Mouse (Mus musculus) gastrocnemius, adult 2 months (tissue): ENCODE measurements at regions not wholly inside any gene's neighbourhood (a gene's known extent, or its start where the extent isn't known, plus 50 kb on each side); places are given as distances from the start of the nearest gene placed in this dataset.
"Not testable (repeated sequence)": the region's sequence is repeated elsewhere in the genome, so short reads cannot be mapped to it uniquely, and the experiment has no call there.

ENCODE experiments used
- DNase-seq: peaks from one replicate; pipeline ENCODE4 v3.0.0; 2022
- H3K27ac ChIP-seq: fragments of 200-600 bp; 2 replicates; pipeline ENCODE4 v1.8.1; 2022; ENCODE audit warnings: mild to moderate bottlenecking
- H3K4me3 ChIP-seq: fragments of 200-600 bp; 2 replicates; pipeline ENCODE4 v1.8.1; 2022; ENCODE audit warnings: mild to moderate bottlenecking, moderate library complexity
- CTCF ChIP-seq: fragments of 200-600 bp; IDR thresholded peaks from 2 replicates; pipeline ENCODE4 v1.8.1; 2022; ENCODE audit warnings: antibody characterized with exemption, mild to moderate bottlenecking, moderate library complexity
- intact Hi-C: fragments of 180-260 bp; cut with DNase I; formaldehyde crosslinking; loops from one replicate; pipeline ENCODE4 v1.15.1; 2025

DNA sequence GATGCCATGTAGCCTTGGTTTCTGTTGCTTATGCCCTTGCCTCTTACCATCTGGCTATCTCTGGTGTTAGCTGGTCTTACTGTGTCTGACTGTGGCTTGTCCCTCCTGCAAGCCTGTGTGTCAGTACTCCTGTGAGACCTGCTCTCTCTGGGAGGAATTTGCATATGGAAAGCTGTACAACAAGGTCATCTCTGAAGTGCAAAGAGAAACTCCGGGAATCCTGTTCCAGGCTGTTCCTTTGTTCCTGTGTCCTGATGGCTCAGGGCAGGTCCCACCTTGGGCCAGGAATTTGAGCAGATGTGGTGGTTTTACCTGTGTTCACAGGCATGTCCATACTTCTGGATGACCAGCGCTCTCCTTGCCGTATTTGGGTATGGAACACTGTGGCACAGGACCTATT is 218.6 kb upstream of the Nsun6 start:
- no peak overlapping the region for H3K4me3 ChIP-seq
- H3K27ac ChIP-seq: no peak overlapping the region
- intact Hi-C loops: no loop called here
- TF ChIP-seq CTCF: no peak
- DNase-seq: no peak

DNA sequence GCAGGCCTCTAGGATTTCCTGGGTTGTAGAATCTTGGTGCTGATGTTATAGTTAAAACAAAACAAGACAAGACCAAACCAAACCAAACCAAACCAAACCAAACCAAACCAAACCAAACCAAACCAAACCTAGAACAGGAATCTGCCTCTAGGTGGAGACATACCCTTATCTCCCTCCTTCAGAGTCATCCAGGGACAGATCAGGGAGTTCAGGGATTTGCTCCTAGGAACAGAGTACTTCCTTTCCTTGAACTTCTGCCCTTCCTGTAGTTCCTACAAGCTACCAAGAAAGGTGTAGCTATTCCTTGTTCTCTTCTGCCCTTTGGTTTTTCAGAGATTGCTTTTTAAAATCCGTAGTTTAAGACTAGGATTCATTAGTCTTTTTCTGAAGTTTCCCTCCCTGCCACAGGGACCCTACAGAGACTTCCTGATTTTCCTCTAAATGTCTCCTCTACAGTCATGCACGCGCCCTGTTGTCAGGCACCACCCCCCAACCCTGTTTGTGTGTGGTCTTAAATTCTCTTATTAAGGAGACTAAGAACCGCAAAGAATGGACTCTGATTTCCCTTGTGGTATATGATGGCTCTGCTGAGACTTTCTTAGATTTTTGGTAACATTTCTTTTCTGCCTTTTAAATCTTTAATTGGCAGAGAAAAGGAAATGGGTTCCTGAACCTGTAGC is 205.8 kb upstream of the Nsun6 start:
- no peak for DNase-seq
- intact Hi-C loops: no loop called here
- Histone ChIP-seq H3K27ac (no peak overlapping the region), H3K4me3 (no peak overlapping the region)
- peak; percentile 25; the same call in 1 of the 2 replicates for TF ChIP-seq CTCF

DNA sequence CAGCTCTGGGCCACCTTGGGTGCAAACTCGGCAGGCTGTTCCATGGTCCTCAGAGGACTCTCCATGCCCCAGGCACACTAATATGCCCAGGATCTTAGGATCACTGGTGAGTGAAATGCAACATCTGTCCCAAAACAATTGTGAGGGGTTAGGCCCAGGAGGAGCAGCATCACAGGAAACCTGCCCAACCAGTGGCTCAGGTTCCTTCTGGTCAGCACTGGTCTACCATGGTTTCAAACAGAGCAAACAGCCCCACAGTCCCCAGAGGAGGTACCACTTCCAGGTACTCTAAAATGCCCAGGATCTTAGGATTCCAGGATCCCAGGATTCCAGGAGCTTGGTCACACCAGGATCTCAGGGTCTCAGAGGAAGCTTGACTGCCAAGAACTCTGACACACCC is 187.4 kb upstream of the Nsun6 start:
- DNase-seq, H3K4me3 ChIP-seq, H3K27ac ChIP-seq, intact Hi-C loops: not testable (repeated sequence)

DNA sequence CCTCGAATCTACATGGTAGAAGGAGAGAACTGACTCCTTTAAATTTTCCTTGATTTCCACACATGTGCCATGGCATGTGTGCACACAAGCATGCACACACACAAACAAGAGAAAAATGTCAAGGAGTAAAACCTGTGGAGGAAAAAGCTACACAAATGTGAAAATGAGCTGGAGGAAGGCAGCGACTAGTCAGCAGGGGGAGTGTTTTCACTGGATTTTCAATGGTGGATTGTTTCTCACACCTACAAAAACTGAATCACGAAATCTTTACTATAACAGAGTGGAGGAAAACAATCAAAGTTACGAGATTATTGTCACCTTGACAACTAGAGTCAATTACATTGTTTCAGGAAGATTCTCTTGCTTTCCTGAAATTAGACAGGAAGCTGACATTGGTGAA is 167.0 kb upstream of the Nsun6 start:
- intact Hi-C loops: no loop called here
- Histone ChIP-seq H3K27ac (no peak overlapping the region), H3K4me3 (no peak overlapping the region)
- no peak for DNase-seq
- no peak for TF ChIP-seq CTCF

DNA sequence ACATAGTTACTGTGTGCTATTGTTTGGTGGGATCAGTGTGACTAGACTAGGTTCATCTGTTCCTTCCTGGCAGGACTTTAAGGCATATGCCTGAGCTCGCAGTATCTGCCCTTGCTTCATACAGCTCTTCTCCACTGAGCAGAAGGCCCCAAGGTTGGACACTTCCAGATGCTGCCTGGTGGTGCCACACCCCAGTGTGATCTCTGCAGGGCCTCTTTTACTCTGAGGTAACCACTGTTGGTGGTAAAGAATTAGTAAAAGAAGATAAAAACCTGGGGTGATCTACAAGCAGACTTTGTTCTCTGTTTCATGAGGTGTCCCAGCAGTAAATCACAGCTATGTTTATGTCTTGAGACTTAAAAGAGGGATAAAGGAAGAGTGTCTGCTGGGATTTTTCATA is 133.2 kb upstream of the Nsun6 start:
- DNase-seq: no peak
- TF ChIP-seq CTCF: no peak
- intact Hi-C loops: no loop called here
- H3K4me3 ChIP-seq: no peak overlapping the region
- H3K27ac ChIP-seq: no peak overlapping the region

DNA sequence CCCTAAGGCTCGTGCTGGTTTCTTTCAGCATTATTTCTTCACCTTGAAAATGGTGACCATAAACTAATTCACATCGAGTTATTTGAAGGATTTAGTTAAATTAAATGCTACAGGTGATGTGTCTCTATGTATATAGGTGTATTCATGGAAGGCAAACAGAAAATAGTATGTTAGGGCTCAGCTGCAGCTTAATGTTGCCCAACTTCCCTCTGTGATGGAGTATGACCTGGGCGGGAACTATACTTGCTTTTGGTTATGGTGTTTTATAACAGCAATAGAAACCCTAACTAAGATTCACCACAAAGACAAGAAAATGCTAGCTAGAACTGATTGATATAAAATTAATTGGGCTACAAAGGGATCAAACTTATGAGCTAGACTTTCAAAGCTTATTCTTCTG is 126.1 kb upstream of the Nsun6 start:
- DNase-seq: no peak
- no peak overlapping the region for H3K4me3 ChIP-seq
- no peak for TF ChIP-seq CTCF
- intact Hi-C loops: no loop called here
- no peak overlapping the region for H3K27ac ChIP-seq

DNA sequence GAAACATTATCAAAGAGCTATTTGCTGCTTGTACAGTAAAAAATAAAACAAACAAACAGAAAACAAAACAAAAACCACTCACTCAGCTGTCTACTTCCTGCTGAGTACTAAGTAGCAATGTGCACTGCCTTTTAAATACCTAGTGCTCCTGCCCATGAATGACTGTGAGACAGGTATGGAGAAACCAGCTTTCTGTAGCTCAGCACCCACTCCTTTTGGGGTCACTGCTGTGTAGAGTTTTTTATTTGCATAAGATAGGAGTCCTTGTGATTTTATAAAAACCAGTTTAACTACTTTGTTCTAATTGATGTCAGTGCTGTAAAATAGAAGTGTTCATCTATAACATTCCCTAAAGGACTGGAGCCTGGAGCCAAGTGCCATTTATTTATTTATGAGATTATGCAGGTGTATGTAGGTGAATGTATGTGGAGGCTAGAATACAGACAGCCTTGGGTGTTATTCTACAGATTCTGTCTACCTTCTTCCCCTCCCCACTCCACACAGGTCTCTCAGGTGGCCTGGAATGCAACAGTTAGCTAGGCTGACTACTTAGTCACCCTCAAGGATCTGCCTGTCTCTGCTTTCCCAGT is 111.7 kb upstream of the Nsun6 start:
- intact Hi-C loops: no loop called here
- H3K27ac ChIP-seq: no peak overlapping the region
- no peak overlapping the region for H3K4me3 ChIP-seq
- no peak for TF ChIP-seq CTCF
- no peak for DNase-seq

DNA sequence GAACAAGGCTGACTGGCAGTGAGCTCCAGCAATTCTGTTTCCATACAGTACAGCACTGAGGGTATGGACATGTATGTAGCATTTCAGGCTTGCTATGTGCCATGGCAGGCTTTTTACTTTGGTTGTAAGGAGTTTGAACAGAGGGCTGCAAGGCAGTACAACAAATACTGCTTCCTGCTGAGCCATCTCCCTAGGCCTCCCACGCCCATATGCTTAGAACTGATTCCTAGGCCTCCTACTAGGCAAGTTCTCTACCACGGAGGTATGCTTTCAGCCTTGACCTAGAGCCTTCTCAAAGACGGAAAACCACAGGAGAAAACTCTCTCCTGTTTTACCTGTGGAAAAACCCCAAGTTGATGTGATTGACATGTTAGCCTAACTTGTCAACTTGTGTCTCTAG is 111.0 kb upstream of the Nsun6 start:
- DNase-seq: no peak
- Histone ChIP-seq H3K27ac (no peak overlapping the region), H3K4me3 (no peak overlapping the region)
- intact Hi-C loops: no loop called here
- TF ChIP-seq CTCF: no peak

DNA sequence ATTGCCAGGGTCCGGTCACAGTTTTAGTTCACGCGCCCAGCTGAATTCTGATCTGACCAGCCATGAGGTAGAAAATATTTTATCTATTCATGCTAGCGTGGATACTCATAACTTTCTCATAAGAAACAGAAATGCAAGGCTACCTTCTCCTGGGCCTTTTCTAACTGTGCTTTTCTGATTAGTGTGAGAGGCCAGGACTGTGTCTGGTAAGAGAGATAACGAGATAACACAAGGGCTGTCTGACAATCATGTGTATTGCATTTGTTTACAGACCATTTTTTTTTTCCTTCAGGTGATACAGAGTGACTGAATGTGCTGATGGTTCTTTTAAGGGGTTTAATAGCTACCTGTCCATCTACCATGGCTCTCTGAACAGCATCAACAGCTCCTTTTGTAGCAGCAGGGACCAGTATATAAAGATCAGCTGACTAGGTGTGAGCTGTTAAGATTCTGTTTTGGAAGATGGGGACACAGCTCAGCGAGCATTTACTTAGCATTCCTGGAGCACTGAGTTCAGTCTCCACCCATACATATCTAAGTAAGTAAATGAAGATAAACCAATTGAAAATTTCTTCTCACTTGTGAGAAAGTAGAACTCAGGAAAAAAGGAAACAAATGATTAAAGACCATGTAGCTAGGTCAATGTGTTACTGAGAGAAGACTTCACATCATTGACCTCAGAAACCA is 109.0 kb upstream of the Nsun6 start:
- intact Hi-C loops: no loop called here
- TF ChIP-seq CTCF: no peak
- no peak for DNase-seq
- H3K27ac ChIP-seq: no peak overlapping the region
- no peak overlapping the region for H3K4me3 ChIP-seq

DNA sequence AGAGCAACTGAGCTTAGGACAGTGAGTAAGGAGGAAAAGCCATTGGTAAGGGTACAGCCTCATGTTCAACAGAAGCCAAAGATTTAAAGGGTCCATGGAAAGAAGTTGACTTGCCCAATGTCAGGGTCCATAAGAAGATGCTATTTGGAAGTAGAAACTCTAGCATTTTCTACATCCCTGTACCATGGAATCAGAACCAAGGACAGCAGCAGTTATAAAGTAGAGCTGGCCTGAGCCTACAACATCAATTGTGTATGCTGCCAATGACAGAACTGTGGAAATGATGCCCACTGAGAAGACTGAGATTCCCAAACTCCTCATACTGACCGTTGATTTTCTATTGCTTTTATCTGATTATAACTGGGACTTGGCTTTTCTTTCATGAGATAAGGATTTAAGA is 107.0 kb upstream of the Nsun6 start:
- no peak overlapping the region for H3K27ac ChIP-seq
- no peak for TF ChIP-seq CTCF
- DNase-seq: no peak
- no peak overlapping the region for H3K4me3 ChIP-seq
- intact Hi-C loops: no loop called here

DNA sequence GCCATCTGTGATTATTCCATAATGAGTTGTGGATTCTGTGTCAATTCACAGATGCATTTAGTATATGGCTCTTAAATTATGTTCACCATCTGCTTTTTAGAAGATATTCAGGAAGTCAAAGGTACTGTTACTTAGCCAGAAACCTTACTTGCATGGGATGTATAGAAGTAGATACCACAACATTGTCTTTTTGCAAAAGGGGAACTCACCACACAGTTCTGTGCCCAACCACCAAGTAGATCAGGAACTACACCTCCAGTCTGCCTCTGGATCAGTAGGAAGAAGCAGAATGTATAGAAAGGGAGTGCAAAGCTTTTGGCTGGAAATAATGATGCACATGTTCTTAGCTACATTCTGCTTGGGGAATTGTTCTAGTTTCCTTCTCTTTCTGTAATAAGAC is 102.8 kb upstream of the Nsun6 start:
- H3K4me3 ChIP-seq: no peak overlapping the region
- intact Hi-C loops: no loop called here
- no peak for TF ChIP-seq CTCF

DNA sequence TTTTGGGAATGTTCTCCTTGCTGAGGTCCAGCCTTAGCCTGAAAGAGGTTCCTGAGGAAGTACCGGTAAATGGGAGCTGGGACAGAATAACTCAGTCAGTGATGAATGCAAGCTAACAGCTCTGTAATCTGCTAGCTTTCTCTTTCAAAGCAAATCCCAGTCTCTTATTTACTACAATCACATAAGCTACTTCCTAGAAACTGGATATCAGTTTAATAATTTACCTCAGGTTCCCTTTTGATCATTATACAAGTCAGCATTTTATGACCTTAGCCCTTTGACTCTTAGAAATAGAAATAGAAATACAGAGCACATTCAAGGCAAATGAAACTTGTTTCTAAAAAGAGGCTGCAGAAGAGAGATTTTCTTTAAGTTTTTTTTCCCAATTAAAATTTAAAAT is 96.0 kb upstream of the Nsun6 start:
- intact Hi-C loops: no loop called here
- DNase-seq: no peak
- no peak overlapping the region for H3K4me3 ChIP-seq
- TF ChIP-seq CTCF: no peak
- no peak overlapping the region for H3K27ac ChIP-seq

More for the DNA sequence above, 102.8 kb upstream of the Nsun6 start:
- no peak for DNase-seq
- no peak overlapping the region for H3K27ac ChIP-seq

DNA sequence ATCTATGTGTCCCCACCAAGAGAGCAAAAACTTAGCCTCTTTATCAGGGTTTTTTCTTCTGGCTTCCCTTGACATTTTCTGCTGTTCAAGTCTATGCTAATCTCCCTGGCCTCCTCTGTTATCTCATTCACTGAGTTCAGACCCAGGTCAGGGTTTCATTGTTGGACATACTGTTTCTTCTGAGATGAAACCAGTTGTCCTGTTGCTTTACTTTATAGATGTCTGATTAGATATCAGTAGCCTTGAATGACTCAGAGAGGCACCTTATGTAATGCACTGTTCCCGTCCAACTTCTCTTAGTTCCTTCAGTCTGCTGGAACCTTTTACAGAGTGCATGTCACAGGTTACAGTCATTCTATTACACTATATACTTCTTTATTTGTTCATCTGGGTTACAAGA is 93.5 kb upstream of the Nsun6 start:
- Histone ChIP-seq H3K27ac (no peak overlapping the region), H3K4me3 (no peak overlapping the region)
- TF ChIP-seq CTCF: no peak
- intact Hi-C loops: no loop called here
- no peak for DNase-seq

DNA sequence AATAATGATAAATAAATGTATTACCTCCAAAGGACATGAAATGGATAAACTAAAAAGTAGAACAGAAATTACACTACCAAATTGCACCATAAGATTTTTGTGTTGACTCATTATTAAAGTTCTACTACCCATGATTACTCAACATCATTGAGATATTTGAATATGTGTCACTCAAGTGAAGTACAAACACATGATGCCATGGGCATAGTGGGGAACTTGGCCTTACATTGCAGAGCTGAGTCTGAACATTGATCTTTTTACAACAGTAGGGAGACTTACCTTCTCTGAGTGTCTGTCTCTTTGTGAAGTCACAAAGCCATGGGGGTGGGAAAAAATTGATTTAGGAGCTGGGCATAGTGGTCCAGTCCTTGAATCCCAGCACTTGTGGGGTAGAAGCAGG is 92.1 kb upstream of the Nsun6 start:
- intact Hi-C loops: no loop called here
- DNase-seq: no peak
- no peak for TF ChIP-seq CTCF
- Histone ChIP-seq H3K4me3 (no peak overlapping the region), H3K27ac (no peak overlapping the region)
